Mouse (Mus musculus): Measurements from ENCODE around the gene Tulp3.
"Not testable (repeated sequence)": the region's sequence is repeated elsewhere in the genome, so short reads cannot be mapped to it uniquely, and the experiment has no call there.

DNA sequence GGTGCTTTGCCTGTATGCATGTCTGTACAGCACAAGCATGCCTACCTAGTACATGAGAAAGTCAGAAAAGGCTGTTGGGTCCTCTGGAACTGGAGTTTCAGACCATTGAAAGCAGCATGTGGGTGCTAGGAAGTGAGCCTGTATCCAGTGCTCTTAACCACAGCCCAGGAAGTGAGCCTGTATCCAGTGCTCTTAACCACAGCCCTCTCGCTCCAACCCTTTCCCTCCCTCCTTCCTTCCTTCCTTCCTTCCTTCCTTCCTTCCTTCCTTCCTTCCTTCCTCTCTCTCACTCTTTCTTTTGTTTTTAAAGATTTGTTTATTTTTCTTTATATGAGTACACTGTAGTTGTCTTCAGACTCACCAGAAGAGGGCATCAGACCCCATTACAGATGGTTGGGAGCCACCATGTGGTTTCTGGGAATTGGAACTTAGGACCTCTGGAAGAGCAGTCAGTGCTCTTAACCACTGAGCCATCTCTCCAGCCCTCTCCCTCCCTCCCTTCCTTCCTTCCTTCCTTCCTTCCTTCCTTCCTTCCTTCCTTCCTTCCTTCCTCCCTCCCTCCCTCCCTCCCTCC lies 25.0 kb upstream of the Tulp3 start:
- TF ChIP-seq POLR2A (IDR thresholded peaks at IDR 0.05; ENCODE audit: low read depth, low read length); CTCF (IDR thresholded peaks at IDR 0.05; ENCODE audit: extremely low read depth, insufficient read length, insufficient replicate concordance, low read depth, low read length): not testable (repeated sequence)

Measured in small intestine, adult 2 months (tissue).